Mouse (Mus musculus): ENCODE data around the gene Gnb3. TPM values are rescaled to one million over a fixed set of nuclear protein-coding genes. Genes with fewer than 3 reads are reported as not detected.
"Not testable (repeated sequence)": the region's sequence is repeated elsewhere in the genome, so short reads cannot be mapped to it uniquely, and the experiment has no call there.

Gnb3 gene
- total RNA-seq, 2 experiments from 2014 or later, result 3.9 to 4.4 TPM

GRCm38 (mm10) chr6:124817971-124818370 lies 22.1 kb downstream of the Gnb3 start:
- DNase-seq, result no peak
- intact Hi-C loops (cut with DNase I), result no loop called here

- intact Hi-C loops (cut with DNase I), result no loop called here
- no peak for DNase-seq
Observed at GRCm38 (mm10) chr6:124817563-124817962, 22.5 kb downstream of the Gnb3 start.

GRCm38 (mm10) chr6:124817125-124817524 lies 22.9 kb downstream of the Gnb3 start:
- intact Hi-C loops (cut with DNase I), result no loop called here
- DNase-seq, result no peak

GRCm38 (mm10) chr6:124816611-124817010 lies 23.5 kb downstream of the Gnb3 start:
- no peak for DNase-seq
- intact Hi-C loops (cut with DNase I), result no loop called here

- no peak for DNase-seq
- intact Hi-C loops (cut with DNase I), result loop anchor here (1.0 kb wide), 1 partner anchor 13 kb away; no protein-coding TSS in a partner anchor
Observed at GRCm38 (mm10) chr6:124814858-124815774, 25.0 kb downstream of the Gnb3 start.

- intact Hi-C loops (cut with DNase I), result loop anchor here (1.0 kb wide), 1 partner anchor 14 kb away; no protein-coding TSS in a partner anchor
- DNase-seq, result no peak
Observed at GRCm38 (mm10) chr6:124814448-124814847, 25.6 kb downstream of the Gnb3 start.

GRCm38 (mm10) chr6:124813933-124814332 lies 26.1 kb downstream of the Gnb3 start, which contains the start of gene Tpi1:
Tpi1 (minus strand) TSS chr6:124814296.
- intact Hi-C loops (cut with DNase I), result loop anchor here (1.0 kb wide), 1 partner anchor 14 kb away; no protein-coding TSS in a partner anchor
- peak; percentile 93 to 95 for DNase-seq

- peak; percentile 79 for DNase-seq
- intact Hi-C loops (cut with DNase I), result no loop called here
Observed at GRCm38 (mm10) chr6:124813496-124813895, 26.6 kb downstream of the Gnb3 start.

- DNase-seq, result peak in 1 of 2 experiments; percentile 26
- intact Hi-C loops (cut with DNase I), result no loop called here
Observed at GRCm38 (mm10) chr6:124812848-124813247, 27.2 kb downstream of the Gnb3 start.

- intact Hi-C loops (cut with DNase I), result no loop called here
- no peak for DNase-seq
Observed at GRCm38 (mm10) chr6:124811701-124812560, 28.1 kb downstream of the Gnb3 start.

- intact Hi-C loops (cut with DNase I), result no loop called here
Observed at GRCm38 (mm10) chr6:124811403-124811665, 28.7 kb downstream of the Gnb3 start.

GRCm38 (mm10) chr6:124810566-124811402 lies 29.3 kb downstream of the Gnb3 start:
- intact Hi-C loops (cut with DNase I); DNase-seq: not testable (repeated sequence)

More at GRCm38 (mm10) chr6:124811403-124811665, 28.7 kb downstream of the Gnb3 start:
- no peak for DNase-seq

- intact Hi-C loops (cut with DNase I), result loop anchor here (5.0 kb wide), 1 partner anchor 53 kb away; the partner anchor contains the start of genes Atn1 and Gm45234
- no peak for DNase-seq
Observed at GRCm38 (mm10) chr6:124809775-124810538, 30.1 kb downstream of the Gnb3 start.

GRCm38 (mm10) chr6:124809052-124809774 lies 30.9 kb downstream of the Gnb3 start:
- DNase-seq, result peak; percentile 87 to 90
- intact Hi-C loops (cut with DNase I), result loop anchor here (5.0 kb wide), 1 partner anchor 52 kb away; the partner anchor contains the start of genes Atn1 and Gm45234

GRCm38 (mm10) chr6:124808358-124809012 lies 31.6 kb downstream of the Gnb3 start, which contains the start of gene Spsb2:
Spsb2 (plus strand) TSS chr6:124808661.
- DNase-seq, result peak; percentile 83 to 85
- intact Hi-C loops (cut with DNase I), result loop anchor here (5.0 kb wide), 1 partner anchor 51 kb away; the partner anchor contains the start of genes Atn1 and Gm45234

GRCm38 (mm10) chr6:124807986-124808357 lies 32.1 kb downstream of the Gnb3 start:
- DNase-seq, result no peak
- intact Hi-C loops (cut with DNase I), result loop anchor here (5.0 kb wide), 1 partner anchor 51 kb away; the partner anchor contains the start of genes Atn1 and Gm45234

- intact Hi-C loops (cut with DNase I), result loop anchor here (5.0 kb wide), 1 partner anchor 50 kb away; the partner anchor contains the start of genes Atn1 and Gm45234
- DNase-seq, result no peak
Observed at GRCm38 (mm10) chr6:124807366-124807765, 32.7 kb downstream of the Gnb3 start.
